Mouse (Mus musculus) stomach, embryonic 15.5 days (tissue): ENCODE results near the gene Gzmc. TPM values are rescaled to one million over a fixed set of nuclear protein-coding genes. Genes with fewer than 3 reads are reported as not detected.

Experiments used
- ATAC-seq: fragments of 200-750 bp; cut with Nextera tagmentation; 2 replicates; pipeline ENCODE4 v1.8.0; 2017; ENCODE audit warnings: low read depth, moderate number of reproducible peaks, moderate TSS enrichment; ENCODE audit not compliant: insufficient read depth, low FRiP score
- H3K27ac ChIP-seq: fragments of 300-500 bp; sonication (generic); 2 replicates; pipeline ENCODE4 v1.5.1; 2015; ENCODE audit warnings: mild to moderate bottlenecking, inconsistent platforms
- H3K27me3 ChIP-seq: fragments of 300-500 bp; sonication (generic); replicated peaks from 2 replicates; pipeline ENCODE4 v1.6.1; 2015; ENCODE audit warnings: inconsistent platforms
- H3K36me3 ChIP-seq: fragments of 300-500 bp; sonication (generic); 2 replicates; pipeline ENCODE4 v1.6.1; 2015; ENCODE audit warnings: inconsistent platforms
- H3K4me1 ChIP-seq: fragments of 300-500 bp; sonication (generic); 2 replicates; pipeline ENCODE4 v1.6.1; 2015; ENCODE audit warnings: inconsistent platforms
- H3K4me2 ChIP-seq: fragments of 300-500 bp; sonication (generic); 2 replicates; pipeline ENCODE4 v1.6.1; 2015; ENCODE audit warnings: mild to moderate bottlenecking, inconsistent platforms
- H3K4me3 ChIP-seq: fragments of 300-500 bp; sonication (generic); replicated peaks from 2 replicates; pipeline ENCODE4 v1.5.1; 2015; ENCODE audit warnings: inconsistent platforms
- H3K9ac ChIP-seq: fragments of 300-500 bp; sonication (generic); 2 replicates; pipeline ENCODE4 v1.6.1; 2015; ENCODE audit warnings: inconsistent platforms
- H3K9me3 ChIP-seq: fragments of 300-500 bp; sonication (generic); 2 replicates; pipeline ENCODE4 v1.6.1; 2016; ENCODE audit warnings: inconsistent platforms
- WGBS: fragments of 180-500 bp; shearing (Covaris S2); methylation state at CpG from one replicate; pipeline ENCODE4 v1.1.7; 2015; 5-methylcytosine and 5-hydroxymethylcytosine counted together
- polyA plus RNA-seq: library from polyadenylated mRNA; unstranded; fragments of >200 nt; fragmentation: Nextera tagmentation; extraction: Ambion mirVana; gene quantifications from 2 replicates; pipeline ENCODE4 v1.2.1, GENCODE M21; 2015

The Gzmc gene
- polyA plus RNA-seq, 1 experiment from 2014 or later, result not detected

DNA sequence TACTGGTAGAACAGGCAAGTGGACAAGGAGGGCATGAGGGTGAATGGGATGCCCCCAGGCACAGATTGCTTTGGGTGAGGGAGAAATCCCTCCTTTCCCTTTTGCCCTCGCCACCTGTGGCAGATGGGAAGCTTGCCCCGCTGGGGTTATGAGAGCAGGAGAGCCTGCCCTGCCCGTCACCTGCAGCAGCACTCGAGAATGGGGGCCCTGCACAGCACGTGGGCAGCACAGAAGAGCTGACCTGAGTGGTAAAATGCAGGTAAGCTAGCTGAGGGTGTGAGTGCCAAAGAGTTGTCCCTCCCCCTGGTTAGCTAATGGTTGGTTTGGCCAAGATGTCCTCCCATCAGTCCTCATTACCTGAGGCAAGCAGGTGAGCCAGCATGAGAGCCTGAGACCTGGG is 47.9 kb downstream of the Gzmc start:
- Histone ChIP-seq H3K27ac (no peak overlapping the region), H3K9me3 (no peaks in the 10 kb centered on the region), H3K4me3 (no peak overlapping the region), H3K27me3 (no peaks in the 10 kb centered on the region), H3K36me3 (no peaks in the 10 kb centered on the region), H3K9ac (no peak overlapping the region), H3K4me2 (no peak overlapping the region), H3K4me1 (no peaks in the 10 kb centered on the region)
- 67% methylated on average over 5 of the region's 5 CpGs for WGBS
- ATAC-seq, result no peak

Other genes with a start within 250 kb of the Gzmc start
- 0.48 and 0.57 TPM in 2 replicates for gene Mcpt1, start 216.7 kb downstream of the Gzmc start, polyA plus RNA-seq
- not detected in 2 replicates for gene Mcpt9, start 204.2 kb downstream of the Gzmc start, polyA plus RNA-seq
- 0.37 and 0.49 TPM in 2 replicates for gene Mcpt2, start 192.6 kb downstream of the Gzmc start, polyA plus RNA-seq
- gene Mcpt4, start 172.3 kb downstream of the Gzmc start, polyA plus RNA-seq, result 1.4 TPM in 2 replicates
- gene Mcpt8, start 149.4 kb downstream of the Gzmc start, polyA plus RNA-seq, result 4.2 and 4.4 TPM in 2 replicates
- gene Ctsg, start 132.1 kb downstream of the Gzmc start, polyA plus RNA-seq, result 1.0 and 3.2 TPM in 2 replicates
- not detected in 2 replicates for gene Gzme, start 114.0 kb downstream of the Gzmc start, polyA plus RNA-seq
- not detected in 2 replicates for gene Gzmd, start 102.0 kb downstream of the Gzmc start, polyA plus RNA-seq
- not detected in 2 replicates for gene Gzmg, start 75.1 kb downstream of the Gzmc start, polyA plus RNA-seq
- not detected in 2 replicates for gene Gzmn, start 60.1 kb downstream of the Gzmc start, polyA plus RNA-seq
- not detected in 2 replicates for gene Gzmf, start 23.2 kb downstream of the Gzmc start, polyA plus RNA-seq
- 1.0 and 1.7 TPM in 2 replicates for gene Gzmb, start 27.6 kb upstream of the Gzmc start, polyA plus RNA-seq
- 0.03 and 0.12 TPM in 2 replicates for gene Atp12a, start 130.4 kb upstream of the Gzmc start, polyA plus RNA-seq
- gene Rnf17, start 167.9 kb upstream of the Gzmc start, polyA plus RNA-seq, result 1.2 and 1.5 TPM in 2 replicates